Mouse (Mus musculus) kidney, adult 2 months (tissue): ENCODE results near the gene Ubxn11.

Experiments
- CTCF ChIP-seq: fragments of 200-500 bp; conservative IDR thresholded peaks from 2 replicates; pipeline ENCODE4 v1.5.1; 2011; ENCODE audit warnings: low read depth, mild to moderate bottlenecking, control low read depth, low read length, moderate library complexity, mixed read lengths; ENCODE audit not compliant: insufficient read depth, insufficient read length
- POLR2A ChIP-seq: fragments of 200-500 bp; IDR thresholded peaks from one replicate; pipeline ENCODE4 v1.6.1; 2011; ENCODE audit warnings: low read depth, low read length, control low read depth

GRCm38 (mm10) chr4:134132117-134132516 is 29.7 kb downstream of the Ubxn11 start:
- TF ChIP-seq POLR2A (no peak), CTCF (no peak)
